Mouse (Mus musculus) cerebellum, adult 2 months (tissue): ENCODE measurements around the gene Clvs2. TPM values are rescaled to one million over a fixed set of nuclear protein-coding genes. Genes with fewer than 3 reads are reported as not detected.

Experiments
- DNase-seq, 2 experiments: peaks; one replicate each; pipeline ENCODE4 v3.0.0; 2021
- H3K27ac ChIP-seq: fragments of 200-500 bp; 2 replicates; pipeline ENCODE4 v1.5.1; 2012; ENCODE audit warnings: low read length, control low read depth, inconsistent platforms; ENCODE audit not compliant: insufficient read depth
- H3K27me3 ChIP-seq: fragments of 200-500 bp; 2 replicates; pipeline ENCODE4 v1.6.1; 2012; ENCODE audit warnings: inconsistent platforms, mild to moderate bottlenecking, low read length, moderate library complexity; ENCODE audit not compliant: control insufficient read depth, insufficient read depth
- H3K4me1 ChIP-seq: fragments of 200-500 bp; 2 replicates; pipeline ENCODE4 v1.6.1; 2011; ENCODE audit warnings: low read length; ENCODE audit not compliant: control insufficient read depth, insufficient read depth
- H3K4me3 ChIP-seq: fragments of 200-500 bp; replicated peaks from 2 replicates; pipeline ENCODE3; 2011; ENCODE audit warnings: mild to moderate bottlenecking, low read depth, low read length, control low read depth; ENCODE audit not compliant: insufficient read depth
- CTCF ChIP-seq: fragments of 200-500 bp; IDR thresholded peaks from 2 replicates; pipeline ENCODE4 v1.5.1; 2011; ENCODE audit warnings: low read depth, mild to moderate bottlenecking, control low read depth, low read length, moderate library complexity, borderline replicate concordance; ENCODE audit not compliant: insufficient read depth
- POLR2A ChIP-seq: fragments of 200-500 bp; IDR thresholded peaks from 2 replicates; pipeline ENCODE4 v1.6.1; 2011; ENCODE audit warnings: low read length, control low read depth, borderline replicate concordance; ENCODE audit not compliant: insufficient read depth
- WGBS: fragments of 180-500 bp; shearing (Covaris S2); methylation state at CpG from one replicate; pipeline ENCODE4 v1.1.7; 2018; 5-methylcytosine and 5-hydroxymethylcytosine counted together
- polyA plus RNA-seq: library from polyadenylated mRNA; depleted of rRNA; stranded (reverse); fragments of >200 nt; gene quantifications from 2 replicates; pipeline ENCODE4 v1.2.3, GENCODE M21; 2012; rRNA removed

The Clvs2 gene
- polyA plus RNA-seq, 1 experiment = 20.0 TPM

- 73% methylated on average over 2 of the region's 2 CpGs for WGBS
- no peak for DNase-seq
- Histone ChIP-seq H3K27me3 (no peaks in the 10 kb centered on the region), H3K4me3 (no peak overlapping the region), H3K27ac (no peak overlapping the region), H3K4me1 (no peaks in the 10 kb centered on the region)
- TF ChIP-seq CTCF (no peak), POLR2A (no peak)
Observed at GRCm38 (mm10) chr10:33587118-33587517, 37.5 kb downstream of the Clvs2 start.

- Histone ChIP-seq H3K4me3 (no peak overlapping the region), H3K27ac (no peak overlapping the region), H3K4me1 (no peaks in the 10 kb centered on the region), H3K27me3 (no peaks in the 10 kb centered on the region)
- TF ChIP-seq POLR2A = no peak
- no peak for TF ChIP-seq CTCF
- 65% methylated on average over 3 of the region's 3 CpGs for WGBS
- DNase-seq = no peak
Observed at GRCm38 (mm10) chr10:33558081-33558480, 66.5 kb downstream of the Clvs2 start.

- Histone ChIP-seq H3K27me3 (no peaks in the 10 kb centered on the region), H3K27ac (no peak overlapping the region), H3K4me3 (no peak overlapping the region), H3K4me1 (no peaks in the 10 kb centered on the region)
- WGBS = 76% methylated on average over 4 of the region's 4 CpGs
- DNase-seq = no peak
- TF ChIP-seq CTCF (no peak), POLR2A (no peak)
Observed at GRCm38 (mm10) chr10:33540331-33540730, 84.2 kb downstream of the Clvs2 start.

Other genes starting within 250 kb of the Clvs2 start
- gene Sult3a2, start 161.9 kb upstream of the Clvs2 start, polyA plus RNA-seq = not detected in 2 replicates
- gene Sult3a1, start 233.0 kb upstream of the Clvs2 start, polyA plus RNA-seq = not detected in 2 replicates